Mouse (Mus musculus): ENCODE results near the gene Ccdc154.

DNA sequence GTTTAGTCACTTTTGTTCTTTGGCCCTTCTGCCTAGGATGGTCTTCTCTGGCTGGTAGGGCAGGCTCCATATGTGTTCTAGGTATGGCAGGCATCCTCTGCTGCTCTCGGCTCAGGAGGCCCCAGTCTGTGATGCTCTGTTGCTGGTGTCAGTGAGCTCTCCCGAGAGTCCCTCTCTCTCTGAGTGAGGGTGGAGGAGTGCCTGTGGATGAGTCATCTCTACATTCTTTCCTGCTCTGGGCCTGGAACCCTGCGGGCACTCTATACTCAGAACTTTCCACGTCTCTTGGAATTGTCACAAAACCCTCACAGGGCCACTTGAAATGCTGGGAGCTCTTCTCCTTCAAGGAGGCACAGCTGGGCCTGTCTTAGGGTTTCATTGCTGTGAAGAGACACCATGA lies 49.4 kb downstream of the Ccdc154 start:
- TF ChIP-seq EP300 (IDR thresholded peaks at IDR 0.05; ENCODE audit: low read depth) (no peak), CTCF (IDR thresholded peaks at IDR 0.05; ENCODE audit: low read depth) (no peak)

Data from liver, postnatal 0 days (tissue).